9 mouse cellular contexts compared by ENCODE assay signal in genomic region chr12:3780405-3780891, GRCm38 (mm10). TPM values are rescaled to one million over a fixed set of nuclear protein-coding genes. Genes with fewer than 3 reads are reported as not detected.
DNase-seq lines count a peak whose midpoint lies in the region; ATAC-seq and TF ChIP-seq lines count a peak whose summit lies in the region.
"Had no signal": no experiment of that assay in that cellular context is flagged by ENCODE, and none has a peak within 500 bp of the region (broad histone marks: within the 10 kb centered on the region; RNA-seq: fewer than 3 reads in every experiment).

No protein-coding gene starts in this region.

- ATAC-seq in heart, postnatal 0 days (ENCODE audit: insufficient read depth, low read depth): peak; percentile 25
- ATAC-seq in neural tube, embryonic 13.5 days (ENCODE audit: low read depth): peak; percentile 30

- peak; percentile 76 for DNase-seq in right cerebral cortex, adult 18-20 months
- no peak for DNase-seq in right cerebral cortex, adult 2 months (ENCODE audit: low spot score in 2 of 2)
- peak; percentile 28 for DNase-seq in fibroblast of lung, adult 2 months (ENCODE audit: low read depth)
- DNase-seq in heart, postnatal 0 days (ENCODE audit: low spot score): peak; percentile 50
- peak; percentile 79 for DNase-seq in kidney, postnatal 14 days
- DNase-seq in lung, adult 2 months: peak; percentile 33
- peak; percentile 64 for DNase-seq in thymus, adult 2 months

- 8% methylated on average over 8 of the region's 8 CpGs for WGBS in heart, postnatal 0 days
- 18% methylated on average over 8 of the region's 8 CpGs for WGBS in lung, adult 2 months
- WGBS in neural tube, embryonic 13.5 days: 15% methylated on average over 8 of the region's 8 CpGs
- 19% methylated on average over 8 of the region's 8 CpGs for WGBS in thymus, adult 2 months

- TF ChIP-seq EP300 in heart, postnatal 0 days (IDR thresholded peaks at IDR 0.05; ENCODE audit: low read depth): no peak

- peaks cover 28% of the 10 kb centered on the region for H3K4me1 ChIP-seq in heart, postnatal 0 days (ENCODE audit: control insufficient read depth, insufficient read depth)
- H3K4me1 ChIP-seq in lung, adult 2 months (ENCODE audit: control insufficient read depth, insufficient read depth, low read length): peaks cover 14% of the 10 kb centered on the region
- peaks cover 57% of the 10 kb centered on the region for H3K4me1 ChIP-seq in neural tube, embryonic 13.5 days (replicated peaks)
- H3K4me1 ChIP-seq in thymus, adult 2 months (replicated peaks; ENCODE audit: control insufficient read depth, insufficient read depth, low read length): peaks cover 32% of the 10 kb centered on the region

- H3K9me3 ChIP-seq in heart, postnatal 0 days (replicated peaks; ENCODE audit: control insufficient read depth, low read length): no peaks in the 10 kb centered on the region
- H3K9me3 ChIP-seq in neural tube, embryonic 13.5 days: no peaks in the 10 kb centered on the region

- H3K36me3 ChIP-seq in heart, postnatal 0 days (replicated peaks; ENCODE audit: control insufficient read depth, insufficient read depth, low read length): no peaks in the 10 kb centered on the region
- H3K36me3 ChIP-seq in neural tube, embryonic 13.5 days: no peaks in the 10 kb centered on the region
- no peaks in the 10 kb centered on the region for H3K36me3 ChIP-seq in thymus, adult 2 months (ENCODE audit: control insufficient read depth, insufficient read depth, low read length)

- peak overlapping the region; percentile 42; the same call in 1 of the 2 replicates for H3K9ac ChIP-seq in heart, postnatal 0 days (replicated peaks; ENCODE audit: low read depth, low read length)
- H3K9ac ChIP-seq in neural tube, embryonic 13.5 days: peak overlapping the region; percentile 31

- peak overlapping the region; percentile 15; the same call in 1 of the 2 replicates for H3K4me2 ChIP-seq in heart, postnatal 0 days (ENCODE audit: low read depth, low read length)
- no peak overlapping the region for H3K4me2 ChIP-seq in neural tube, embryonic 13.5 days

- no peak for TF ChIP-seq POLR2A in lung, adult 2 months (IDR thresholded peaks at IDR 0.05; ENCODE audit: borderline replicate concordance, extremely low read depth, low read depth, low read length)
- no peak for TF ChIP-seq POLR2A in thymus, adult 2 months (IDR thresholded peaks at IDR 0.05; ENCODE audit: control insufficient read depth, extremely low read depth, insufficient read depth, low read length, poor library complexity)

- no peak for TF ChIP-seq CTCF in heart, postnatal 0 days (IDR thresholded peaks at IDR 0.05; ENCODE audit: low read depth)
- no peak for TF ChIP-seq CTCF in lung, adult 2 months (IDR thresholded peaks at IDR 0.05; ENCODE audit: insufficient read depth, low read length)
- TF ChIP-seq CTCF in thymus, adult 2 months (IDR thresholded peaks at IDR 0.05; ENCODE audit: borderline replicate concordance, control insufficient read depth, extremely low read depth, insufficient read depth, low read length, poor library complexity): no peak

- peak overlapping the region; percentile 95 for H3K27ac ChIP-seq in heart, postnatal 0 days (ENCODE audit: low read depth)
- H3K27ac ChIP-seq in neural tube, embryonic 13.5 days (replicated peaks): peak overlapping the region; percentile 83
- no peak overlapping the region for H3K27ac ChIP-seq in thymus, adult 2 months (ENCODE audit: control insufficient read depth, insufficient read depth, low read length)

- H3K4me3 ChIP-seq in heart, postnatal 0 days (ENCODE audit: low read depth, low read length): no peak overlapping the region
- no peak overlapping the region for H3K4me3 ChIP-seq in lung, adult 2 months (replicated peaks; ENCODE audit: extremely low read depth, low read depth, low read length)
- H3K4me3 ChIP-seq in neural tube, embryonic 13.5 days: no peak overlapping the region
- H3K4me3 ChIP-seq in thymus, adult 2 months (ENCODE audit: control insufficient read depth, insufficient read depth, low read length): no peak overlapping the region
- H3K4me3 ChIP-seq: myocyte had no signal

- no peaks in the 10 kb centered on the region for H3K27me3 ChIP-seq in heart, postnatal 0 days (ENCODE audit: control insufficient read depth, insufficient read depth, low read length)
- no peaks in the 10 kb centered on the region for H3K27me3 ChIP-seq in neural tube, embryonic 13.5 days
- no peaks in the 10 kb centered on the region for H3K27me3 ChIP-seq in thymus, adult 2 months (ENCODE audit: control insufficient read depth, insufficient read depth, low read length)

RNA-seq across cellular contexts. Expression of gene Dnmt3a, which starts 25.4 kb away (rescaled TPM):
- total RNA-seq in heart, postnatal 0 days (2014; rRNA removed; ENCODE audit: low replicate concordance): 31.7 and 32.8 TPM in 2 replicates
- 71.5 and 76.0 TPM in 2 replicates for polyA plus RNA-seq in heart, postnatal 0 days (2015; fragmentation: Nextera tagmentation; extraction: Ambion mirVana)
- 14.6 and 14.7 TPM in 2 replicates for polyA plus RNA-seq in lung, adult 2 months (2012; rRNA removed)
- polyA plus RNA-seq in neural tube, embryonic 13.5 days (2015; fragmentation: Nextera tagmentation; extraction: Ambion mirVana): 95.7 and 118 TPM in 2 replicates
- 40.9 and 55.1 TPM in 2 replicates for polyA plus RNA-seq in thymus, adult 2 months (2012; rRNA removed)

Comparison
In these comparisons a context has a peak if more than half of its experiments do, and no peak if none do; other contexts are left out.
1. DNase-seq: peak in right cerebral cortex, adult 18-20 months (single experiment), fibroblast of lung, adult 2 months (single experiment), heart, postnatal 0 days (single experiment), kidney, postnatal 14 days (single experiment), lung, adult 2 months (single experiment) and thymus, adult 2 months (single experiment); none in right cerebral cortex, adult 2 months (0 of 2).